Mouse (Mus musculus) adrenal gland, postnatal 25 days (tissue): ENCODE results near the gene Rps12. TPM values are rescaled to one million over a fixed set of nuclear protein-coding genes. Genes with fewer than 3 reads are reported as not detected.
A peak's percentile ranks its signal among the peaks of the same experiment; 100 is the strongest.
"Not testable (repeated sequence)": the region's sequence is repeated elsewhere in the genome, so short reads cannot be mapped to it uniquely, and the experiment has no call there.

ENCODE experiments used
- DNase-seq: peaks from one replicate; pipeline ENCODE4 v3.0.0; 2021; ENCODE audit warnings: mixed read lengths
- long read RNA-seq: library from polyadenylated mRNA; stranded (forward); transcript quantifications from one replicate; pipeline ENCODE4 v2.0.0, GENCODE M21; 2021
- total RNA-seq: library from RNA; stranded (reverse); gene quantifications from 2 replicates; pipeline ENCODE4 v1.2.3, GENCODE M21; 2021

The Rps12 gene
- total RNA-seq = 408 and 443 TPM in 2 replicates
- long read RNA-seq, transcript Rps12-203 (6 exons, 584 nt) = major isoform, 35 of 41 reads
- long read RNA-seq, partial matches to known transcripts = 1 of 41 reads
- long read RNA-seq, other reads (novel, unspliced or antisense) = 1 of 41 reads

GRCm38 (mm10) chr10:23787062-23787821, at the start of gene Rps12:
Rps12 (minus strand) TSS chr10:23787275.
- DNase-seq = peak; percentile 98

GRCm38 (mm10) chr10:23836003-23836964, 49.2 kb upstream of the Rps12 start:
- no peak for DNase-seq

- DNase-seq = no peak
Measured at GRCm38 (mm10) chr10:23826516-23826915, 39.4 kb upstream of the Rps12 start.

GRCm38 (mm10) chr10:23816241-23816640, 29.2 kb upstream of the Rps12 start:
- DNase-seq = no peak

GRCm38 (mm10) chr10:23815168-23815567, 28.1 kb upstream of the Rps12 start:
- DNase-seq = peak; percentile 73

- DNase-seq = no peak
Measured at GRCm38 (mm10) chr10:23812852-23813766, 26.0 kb upstream of the Rps12 start.

- DNase-seq = no peak
Measured at GRCm38 (mm10) chr10:23812438-23812759, 25.3 kb upstream of the Rps12 start.

GRCm38 (mm10) chr10:23811635-23812437, 24.8 kb upstream of the Rps12 start:
- DNase-seq = peak; percentile 72

GRCm38 (mm10) chr10:23806201-23806600, 19.1 kb upstream of the Rps12 start:
- no peak for DNase-seq

GRCm38 (mm10) chr10:23804665-23805064, 17.6 kb upstream of the Rps12 start:
- no peak for DNase-seq

- no peak for DNase-seq
Measured at GRCm38 (mm10) chr10:23802911-23803310, 15.8 kb upstream of the Rps12 start.

GRCm38 (mm10) chr10:23799933-23800332, 12.9 kb upstream of the Rps12 start:
- DNase-seq = no peak

GRCm38 (mm10) chr10:23798142-23798541, 11.1 kb upstream of the Rps12 start:
- no peak for DNase-seq

GRCm38 (mm10) chr10:23797606-23798005, 10.5 kb upstream of the Rps12 start:
- no peak for DNase-seq

GRCm38 (mm10) chr10:23796551-23797503, 9.8 kb upstream of the Rps12 start, which contains the start of gene Slc18b1:
Slc18b1 (plus strand) TSS chr10:23796986.
- peak; percentile 54 for DNase-seq

GRCm38 (mm10) chr10:23795871-23796520, 8.9 kb upstream of the Rps12 start:
- no peak for DNase-seq

GRCm38 (mm10) chr10:23788056-23788600, 1.1 kb upstream of the Rps12 start:
- DNase-seq = no peak

- not testable (repeated sequence) for DNase-seq
Measured at GRCm38 (mm10) chr10:23786631-23787038, 440 bp downstream of the Rps12 start.

- no peak for DNase-seq
Measured at GRCm38 (mm10) chr10:23786040-23786439, 1.0 kb downstream of the Rps12 start.
